Mouse (Mus musculus) urinary bladder, postnatal 25 days (tissue): ENCODE measurements around the gene Sun1.

ENCODE experiments used
- DNase-seq: peaks from one replicate; pipeline ENCODE4 v3.0.0; 2022; ENCODE audit warnings: low spot score

The Sun1 gene

DNA sequence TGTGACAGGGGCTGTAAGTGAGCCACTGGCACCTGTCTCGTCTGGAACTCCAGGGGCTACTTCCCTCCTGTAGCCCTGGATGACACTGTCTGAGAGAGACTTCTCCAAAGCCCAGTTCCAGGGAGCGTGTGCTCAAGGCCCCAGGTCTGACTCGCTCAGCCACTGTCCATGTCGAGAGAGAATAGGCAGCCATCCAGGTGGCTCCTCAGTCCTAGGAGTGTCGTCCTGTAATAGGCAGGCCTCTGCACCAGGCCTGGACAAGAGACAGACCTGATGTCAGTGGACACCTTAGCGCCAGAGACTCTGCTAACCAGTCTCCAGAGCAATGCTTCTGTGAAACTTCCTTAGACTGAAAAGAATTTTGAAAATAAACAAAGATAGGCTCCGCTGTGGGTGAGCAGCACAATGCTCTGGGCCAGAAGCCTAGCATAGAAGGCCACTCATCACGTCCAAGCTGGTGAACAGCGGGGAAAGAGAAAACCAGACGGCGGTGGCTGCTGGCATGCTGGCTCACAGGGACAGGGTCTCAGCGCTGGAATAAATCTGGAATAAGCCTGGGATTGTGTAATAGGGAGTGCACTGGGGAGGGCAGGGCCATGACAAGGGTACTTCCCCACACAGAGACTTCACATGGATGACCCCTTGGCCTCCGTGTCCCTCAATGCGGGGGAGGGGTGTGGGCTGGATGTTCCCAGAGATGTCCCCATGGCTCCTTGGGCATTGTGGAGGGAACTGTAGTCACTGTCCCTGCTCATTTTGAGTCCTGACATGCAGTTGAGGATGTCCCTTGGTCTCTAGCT is 85.9 kb downstream of the Sun1 start:
- no peak for DNase-seq

DNA sequence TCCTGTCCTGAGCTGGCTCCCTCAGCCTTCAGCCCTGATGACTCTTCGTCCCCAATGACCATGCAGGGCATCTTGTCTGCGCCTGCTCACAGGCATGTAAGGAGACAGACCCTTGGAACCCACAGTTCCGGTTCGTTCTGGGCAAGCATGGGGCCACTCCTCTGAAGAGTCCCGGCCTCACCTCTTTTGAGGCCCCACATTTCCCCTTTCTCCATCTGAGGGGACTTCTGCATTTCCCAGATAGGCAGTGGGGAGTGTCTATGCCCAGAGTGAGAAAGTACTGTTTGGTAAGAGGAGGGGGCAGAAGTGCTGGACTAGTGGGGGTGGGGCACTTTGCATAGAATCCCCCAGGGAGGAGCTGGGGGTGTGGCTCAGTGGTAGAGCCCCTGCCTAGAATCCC is 86.7 kb downstream of the Sun1 start:
- DNase-seq = no peak

DNA sequence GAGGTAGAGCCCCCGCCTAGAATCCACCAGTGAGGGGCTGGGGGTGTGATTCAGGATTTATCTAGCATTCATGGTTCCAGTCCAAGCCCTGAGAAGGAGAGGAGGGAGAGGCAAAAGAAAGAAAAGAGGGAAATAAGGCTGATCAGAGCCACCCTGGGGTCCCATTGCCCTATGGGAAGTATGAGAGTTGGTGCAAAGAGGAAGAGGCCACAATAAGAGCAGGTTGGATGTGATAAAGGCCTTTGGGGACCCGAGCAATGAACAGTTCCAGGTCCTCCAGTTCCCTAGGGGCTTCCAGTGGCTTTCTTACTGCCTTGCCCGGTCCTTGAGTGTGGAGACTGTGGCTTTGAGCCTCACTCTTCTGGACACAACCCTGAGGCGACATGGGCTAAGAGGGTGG is 87.3 kb downstream of the Sun1 start:
- no peak for DNase-seq

DNA sequence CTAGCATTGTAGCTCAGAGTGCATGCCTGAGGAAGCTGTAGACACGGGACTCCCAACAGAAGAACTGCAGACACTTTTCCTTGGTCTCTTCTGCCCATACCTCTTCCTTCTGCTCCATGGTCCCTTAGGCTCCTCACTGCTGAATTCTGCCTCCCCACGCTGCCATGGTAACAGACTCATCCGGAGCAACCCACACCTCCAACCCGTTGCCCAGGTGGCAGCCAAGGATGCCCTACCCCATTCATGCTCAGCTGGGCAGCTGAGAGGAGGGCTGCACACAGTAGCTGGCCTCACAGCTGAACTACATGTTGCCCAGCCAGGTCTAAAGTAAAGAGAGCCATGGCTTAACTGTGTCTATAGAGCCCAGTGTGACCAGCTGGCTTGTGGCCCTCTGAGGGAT is 88.2 kb downstream of the Sun1 start:
- DNase-seq = no peak

DNA sequence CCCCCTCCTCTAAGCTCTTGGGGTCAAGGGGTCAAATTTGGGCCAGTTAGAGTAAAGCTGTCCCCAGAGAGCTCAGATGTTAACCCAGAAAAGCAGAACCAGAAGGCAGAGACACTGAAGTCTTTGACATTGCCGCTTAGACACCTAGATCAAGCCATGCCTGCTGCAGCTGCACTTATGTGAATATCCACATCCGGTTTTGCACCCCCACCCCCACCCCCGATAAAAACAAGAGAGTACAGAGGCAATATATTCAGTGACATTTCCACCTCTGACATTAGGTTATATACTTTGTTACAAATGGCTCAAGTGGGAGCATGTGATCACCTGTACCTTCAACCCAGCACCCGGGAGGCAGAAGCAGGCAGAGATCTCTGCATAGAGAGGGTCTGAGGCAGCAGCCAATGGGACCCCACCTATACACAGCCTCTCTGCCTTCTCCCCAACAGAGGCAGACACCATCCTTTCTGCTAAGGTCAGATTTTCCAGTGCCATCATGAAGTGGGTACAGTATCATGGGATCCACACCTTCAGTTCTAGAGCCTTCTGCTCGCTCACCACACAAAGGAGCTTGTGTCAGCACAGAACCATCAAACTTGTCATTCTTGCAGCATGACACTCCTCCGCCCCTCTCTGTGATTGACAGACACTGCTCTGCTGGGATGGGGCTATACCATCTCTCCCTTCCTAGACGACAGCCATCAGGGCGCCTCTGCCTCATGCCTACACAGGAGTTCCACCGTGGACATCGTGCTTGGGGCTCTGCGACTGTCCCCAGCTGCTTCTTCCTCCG is 90.2 kb downstream of the Sun1 start:
- no peak for DNase-seq

DNA sequence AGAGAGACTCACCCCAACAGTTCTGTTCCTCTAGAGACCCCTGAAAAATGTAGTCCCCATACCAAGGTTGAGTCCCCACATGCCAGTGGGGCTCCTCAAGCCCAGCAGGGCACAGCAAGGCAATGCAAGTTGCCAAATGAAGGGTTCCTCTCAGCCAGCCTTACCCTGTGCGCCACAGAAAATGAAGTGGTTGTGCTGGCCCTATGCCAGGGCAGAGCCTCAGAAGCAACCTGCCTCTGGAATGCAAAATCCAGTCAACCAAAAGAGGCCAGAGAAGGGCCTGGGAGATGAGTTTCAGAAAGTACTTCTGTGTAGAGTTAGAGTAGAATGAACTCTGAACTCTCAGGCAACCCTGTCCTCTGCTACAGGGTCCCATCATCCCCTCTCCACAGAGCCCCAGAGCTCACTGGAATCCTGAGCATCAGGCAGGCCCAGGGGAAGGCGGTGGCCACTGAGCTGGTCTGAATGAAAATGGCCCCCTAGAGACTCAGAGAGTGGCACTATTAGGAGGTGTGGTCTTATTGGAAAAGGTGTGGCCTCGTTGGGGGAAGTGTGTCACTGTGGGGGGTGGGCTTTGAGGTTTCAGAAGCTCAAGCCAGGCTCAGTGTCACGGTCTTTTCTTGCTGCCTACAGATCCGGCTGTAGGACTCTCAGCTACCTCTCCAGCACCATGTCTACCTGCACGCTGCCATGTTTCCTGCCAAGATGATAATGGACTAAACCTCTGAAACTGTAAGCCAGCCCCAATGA is 91.5 kb downstream of the Sun1 start:
- no peak for DNase-seq

DNA sequence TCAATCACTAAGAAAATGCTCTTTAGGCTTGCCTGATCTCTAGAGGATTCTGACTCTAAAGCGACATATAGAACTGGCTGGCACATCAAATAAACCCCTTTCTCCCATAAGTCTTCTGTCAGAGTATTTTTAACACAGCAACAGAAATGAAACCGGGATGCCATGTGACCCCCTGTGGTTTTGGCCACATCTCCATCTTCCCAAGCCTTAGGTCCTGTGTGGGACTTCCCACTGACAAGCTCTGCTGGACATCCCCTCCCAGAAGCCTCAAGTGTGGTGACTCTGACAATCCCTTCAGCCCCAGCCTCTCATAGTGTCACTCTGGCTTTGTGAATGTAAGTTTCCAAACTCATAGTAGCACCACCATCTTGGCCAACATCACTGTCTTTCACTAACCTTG is 93.7 kb downstream of the Sun1 start:
- DNase-seq = no peak

DNA sequence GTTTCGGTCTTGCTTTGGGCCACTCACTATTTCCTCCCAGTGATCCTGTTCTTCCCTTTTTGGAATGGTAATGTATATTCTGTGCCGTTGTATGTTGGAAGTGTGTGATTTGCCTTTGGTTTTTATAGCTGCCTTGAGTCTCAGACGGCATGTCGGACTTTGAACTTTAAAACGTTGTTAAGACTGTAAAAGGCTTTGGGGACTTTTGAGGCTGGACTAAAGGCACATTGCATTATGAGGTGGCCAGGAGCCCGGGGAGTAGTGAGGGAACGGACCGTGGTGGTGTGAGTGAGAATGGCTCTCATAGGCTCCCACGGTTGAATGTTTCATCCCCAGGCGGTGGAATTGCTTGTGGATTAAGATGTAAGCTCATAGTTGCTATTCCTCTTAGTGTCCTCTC is 96.7 kb downstream of the Sun1 start:
- DNase-seq = no peak

DNA sequence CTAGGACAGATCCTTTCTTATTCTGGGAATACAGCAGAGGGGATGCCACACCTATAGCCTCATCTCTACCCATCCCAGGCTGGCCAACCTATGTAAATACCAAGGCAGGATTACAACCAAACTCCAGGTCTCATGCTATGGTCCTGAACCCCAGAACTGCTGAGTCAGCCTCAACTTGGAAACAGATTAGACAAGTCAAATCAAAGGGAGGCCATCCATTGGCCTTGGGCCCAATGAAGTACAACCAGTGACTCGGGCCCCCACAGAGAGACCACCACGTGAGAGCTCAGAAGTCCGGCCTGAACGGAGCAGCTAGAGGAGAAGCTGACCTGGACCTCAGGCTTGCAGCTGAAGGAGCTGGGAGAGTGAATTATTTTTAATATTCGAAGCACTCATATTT is 97.3 kb downstream of the Sun1 start:
- no peak for DNase-seq
